27 mouse cellular contexts compared by ENCODE assay signal in the genomic region with DNA sequence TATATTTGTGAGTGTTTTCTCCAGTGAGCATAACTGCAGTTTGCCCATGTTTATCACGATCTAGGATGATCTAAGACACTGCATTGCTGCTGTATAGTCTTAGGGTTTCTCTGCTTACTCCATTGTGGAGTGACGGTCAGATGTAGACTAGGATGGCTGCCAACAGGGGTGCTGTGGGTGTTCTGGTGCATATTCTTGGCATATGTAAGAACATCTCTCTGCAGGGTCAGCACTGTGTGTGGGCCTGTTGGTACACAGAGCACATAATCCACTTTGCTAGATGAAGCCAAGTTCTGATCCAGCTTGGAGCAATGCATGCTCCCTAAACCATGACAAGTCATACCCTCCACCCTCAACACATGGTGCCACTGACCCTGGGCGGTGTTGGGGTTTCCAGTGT.
DNase-seq lines count a peak whose midpoint lies in the region; ATAC-seq and TF ChIP-seq lines count a peak whose summit lies in the region.
"Had no signal": no experiment of that assay in that cellular context is flagged by ENCODE, and none has a peak within 500 bp of the region (broad histone marks: within the 10 kb centered on the region; RNA-seq: fewer than 3 reads in every experiment).

No protein-coding gene starts in this region.

- TF ChIP-seq CTCF in lung, embryonic 14.5 days (IDR thresholded peaks at IDR 0.05; ENCODE audit: low read depth): no peak
- TF ChIP-seq CTCF in lung, adult 2 months (IDR thresholded peaks at IDR 0.05; ENCODE audit: insufficient read depth, low read length): no peak
- no peak for TF ChIP-seq CTCF in intestine, postnatal 0 days (IDR thresholded peaks at IDR 0.05; ENCODE audit: low read depth)

- no peak overlapping the region for H3K4me3 ChIP-seq in lung, embryonic 14.5 days (ENCODE audit: low read depth, low read length)
- no peak overlapping the region for H3K4me3 ChIP-seq in lung, adult 2 months (replicated peaks; ENCODE audit: extremely low read depth, low read depth, low read length)
- H3K4me3 ChIP-seq in intestine, postnatal 0 days (ENCODE audit: low read depth, low read length): no peak overlapping the region
- H3K4me3 ChIP-seq: embryonic facial prominence, embryonic 12.5 days; erythroblast, embryonic 14.5 days; forebrain, embryonic 12.5 days; heart, adult 2 months; heart, embryonic 13.5 days; hindbrain, embryonic 13.5 days; limb, embryonic 15.5 days; midbrain, embryonic 12.5 days had no signal

- 73% methylated on average over 3 of the region's 3 CpGs for WGBS in lung, embryonic 14.5 days
- 65% methylated on average over 3 of the region's 3 CpGs for WGBS in lung, adult 2 months
- WGBS in intestine, postnatal 0 days: 76% methylated on average over 3 of the region's 3 CpGs

- H3K9ac ChIP-seq in lung, embryonic 14.5 days: no peak overlapping the region
- H3K9ac ChIP-seq in intestine, postnatal 0 days (ENCODE audit: low read depth, low read length): no peak overlapping the region
- H3K9ac ChIP-seq: embryonic facial prominence, embryonic 12.5 days; forebrain, embryonic 12.5 days; heart, embryonic 13.5 days; hindbrain, embryonic 13.5 days; limb, embryonic 15.5 days; liver, embryonic 14.5 days; midbrain, embryonic 12.5 days had no signal

- H3K27ac ChIP-seq in lung, embryonic 14.5 days (ENCODE audit: low read depth): no peak overlapping the region
- H3K27ac ChIP-seq in intestine, postnatal 0 days (ENCODE audit: low read depth, low read length): no peak overlapping the region
- H3K27ac ChIP-seq: embryonic facial prominence, embryonic 12.5 days; forebrain, embryonic 12.5 days; heart, adult 2 months; heart, embryonic 13.5 days; hindbrain, embryonic 13.5 days; kidney, postnatal 0 days; limb, embryonic 15.5 days; liver, embryonic 14.5 days; midbrain, embryonic 12.5 days had no signal

- no peak for TF ChIP-seq POLR2A in lung, adult 2 months (IDR thresholded peaks at IDR 0.05; ENCODE audit: borderline replicate concordance, extremely low read depth, low read depth, low read length)

- DNase-seq in frontal cortex, adult 2 months (ENCODE audit: extremely low spot score in 1 of 2, low spot score in 1 of 2): peak; percentile 8 to 42
- DNase-seq in frontal cortex, postnatal 25 days (ENCODE audit: low spot score in 2 of 2): no peak
- DNase-seq in lung, embryonic 14.5 days: peak; percentile 11
- DNase-seq in lung, adult 2 months: no peak
- peak; percentile 5 for DNase-seq in right cerebral cortex, postnatal 25 days
- DNase-seq in right cerebral cortex, postnatal 4 days: no peak
- DNase-seq: adrenal gland, postnatal 25 days; cerebellum, adult 9-11 months; gastrocnemius, postnatal 25 days; heart, adult 2 months; heart, postnatal 14 days; kidney, adult 2 months; layer of hippocampus, adult 9-11 months; retina, postnatal 1 day; thymus, postnatal 14 days had no signal

- H3K9me3 ChIP-seq in lung, embryonic 14.5 days (ENCODE audit: low read depth, low read length): no peaks in the 10 kb centered on the region
- H3K9me3 ChIP-seq in intestine, postnatal 0 days (ENCODE audit: control insufficient read depth): 0 out of 2 replicates have a peak, but pooled peaks cover 4% of the 10 kb centered on the region
- H3K9me3 ChIP-seq: embryonic facial prominence, embryonic 12.5 days; forebrain, embryonic 12.5 days; heart, embryonic 13.5 days; hindbrain, embryonic 13.5 days; limb, embryonic 15.5 days; midbrain, embryonic 12.5 days had no signal

- H3K27me3 ChIP-seq in lung, embryonic 14.5 days (ENCODE audit: insufficient read depth, low read length): no peaks in the 10 kb centered on the region
- no peaks in the 10 kb centered on the region for H3K27me3 ChIP-seq in intestine, postnatal 0 days (replicated peaks; ENCODE audit: control insufficient read depth, insufficient read depth, low read length)
- H3K27me3 ChIP-seq: embryonic facial prominence, embryonic 12.5 days; forebrain, embryonic 12.5 days; heart, embryonic 13.5 days; hindbrain, embryonic 13.5 days; limb, embryonic 15.5 days; midbrain, embryonic 12.5 days had no signal

- H3K4me2 ChIP-seq in lung, embryonic 14.5 days: no peak overlapping the region
- no peak overlapping the region for H3K4me2 ChIP-seq in intestine, postnatal 0 days (replicated peaks; ENCODE audit: low read depth)
- H3K4me2 ChIP-seq: embryonic facial prominence, embryonic 12.5 days; forebrain, embryonic 12.5 days; heart, embryonic 13.5 days; hindbrain, embryonic 13.5 days; limb, embryonic 15.5 days; midbrain, embryonic 12.5 days had no signal

- H3K4me1 ChIP-seq in lung, embryonic 14.5 days (ENCODE audit: insufficient read depth): no peaks in the 10 kb centered on the region
- no peaks in the 10 kb centered on the region for H3K4me1 ChIP-seq in lung, adult 2 months (ENCODE audit: control insufficient read depth, insufficient read depth, low read length)
- no peaks in the 10 kb centered on the region for H3K4me1 ChIP-seq in intestine, postnatal 0 days (replicated peaks; ENCODE audit: control insufficient read depth, insufficient read depth, low read length)
- H3K4me1 ChIP-seq: embryonic facial prominence, embryonic 12.5 days; forebrain, embryonic 12.5 days; heart, embryonic 13.5 days; hindbrain, embryonic 13.5 days; limb, embryonic 15.5 days; midbrain, embryonic 12.5 days had no signal

- no peak for ATAC-seq in lung, embryonic 14.5 days (ENCODE audit: insufficient read depth)
- no peak for ATAC-seq in intestine, postnatal 0 days
- ATAC-seq: inflammation-experienced regulatory T-cells, adult 6 months; lung, postnatal 0 days had no signal

- H3K36me3 ChIP-seq in lung, embryonic 14.5 days (ENCODE audit: insufficient read depth): no peaks in the 10 kb centered on the region
- H3K36me3 ChIP-seq in intestine, postnatal 0 days (ENCODE audit: control insufficient read depth, insufficient read depth): no peaks in the 10 kb centered on the region
- H3K36me3 ChIP-seq: embryonic facial prominence, embryonic 12.5 days; forebrain, embryonic 12.5 days; heart, embryonic 13.5 days; hindbrain, embryonic 13.5 days; limb, embryonic 15.5 days; midbrain, embryonic 12.5 days had no signal

Comparison
In these comparisons a context has a peak if more than half of its experiments do, and no peak if none do; other contexts are left out.
1. DNase-seq: peak in frontal cortex, adult 2 months (2 of 2), lung, embryonic 14.5 days (single experiment) and right cerebral cortex, postnatal 25 days (single experiment); none in frontal cortex, postnatal 25 days (0 of 2), lung, adult 2 months (single experiment) and right cerebral cortex, postnatal 4 days (single experiment).